Mouse (Mus musculus) cortical plate, adult 2 months (tissue): ENCODE measurements around the gene Dab2ip. TPM values are rescaled to one million over a fixed set of nuclear protein-coding genes. Genes with fewer than 3 reads are reported as not detected.
A peak's percentile ranks its signal among the peaks of the same experiment; 100 is the strongest.

ENCODE experiments used
- H3K27ac ChIP-seq: fragments of 200-500 bp; 2 replicates; pipeline ENCODE4 v1.5.1; 2012; ENCODE audit warnings: low read length, control low read depth, inconsistent platforms; ENCODE audit not compliant: insufficient read depth
- H3K4me1 ChIP-seq: fragments of 200-500 bp; 2 replicates; pipeline ENCODE4 v1.6.1; 2011; ENCODE audit warnings: low read length; ENCODE audit not compliant: control insufficient read depth, insufficient read depth
- H3K4me3 ChIP-seq: fragments of 200-500 bp; 2 replicates; pipeline ENCODE4 v1.5.1; 2011; ENCODE audit warnings: mild to moderate bottlenecking, low read length, control low read depth; ENCODE audit not compliant: insufficient read depth
- CTCF ChIP-seq: fragments of 200-500 bp; IDR thresholded peaks from 2 replicates; pipeline ENCODE4 v1.5.1; 2011; ENCODE audit warnings: mild to moderate bottlenecking, control low read depth, low read length; ENCODE audit not compliant: insufficient read depth; ENCODE audit errors: extremely low read depth
- POLR2A ChIP-seq: fragments of 200-500 bp; IDR thresholded peaks from 2 replicates; pipeline ENCODE4 v1.6.1; 2011; ENCODE audit warnings: mild to moderate bottlenecking, low read length, control low read depth; ENCODE audit not compliant: insufficient read depth; ENCODE audit errors: extremely low read depth
- polyA plus RNA-seq: library from polyadenylated mRNA; depleted of rRNA; stranded (reverse); fragments of >200 nt; gene quantifications from 2 replicates; pipeline ENCODE4 v1.2.3, GENCODE M21; 2012

Dab2ip gene
- polyA plus RNA-seq, 1 experiment: 114 TPM

DNA sequence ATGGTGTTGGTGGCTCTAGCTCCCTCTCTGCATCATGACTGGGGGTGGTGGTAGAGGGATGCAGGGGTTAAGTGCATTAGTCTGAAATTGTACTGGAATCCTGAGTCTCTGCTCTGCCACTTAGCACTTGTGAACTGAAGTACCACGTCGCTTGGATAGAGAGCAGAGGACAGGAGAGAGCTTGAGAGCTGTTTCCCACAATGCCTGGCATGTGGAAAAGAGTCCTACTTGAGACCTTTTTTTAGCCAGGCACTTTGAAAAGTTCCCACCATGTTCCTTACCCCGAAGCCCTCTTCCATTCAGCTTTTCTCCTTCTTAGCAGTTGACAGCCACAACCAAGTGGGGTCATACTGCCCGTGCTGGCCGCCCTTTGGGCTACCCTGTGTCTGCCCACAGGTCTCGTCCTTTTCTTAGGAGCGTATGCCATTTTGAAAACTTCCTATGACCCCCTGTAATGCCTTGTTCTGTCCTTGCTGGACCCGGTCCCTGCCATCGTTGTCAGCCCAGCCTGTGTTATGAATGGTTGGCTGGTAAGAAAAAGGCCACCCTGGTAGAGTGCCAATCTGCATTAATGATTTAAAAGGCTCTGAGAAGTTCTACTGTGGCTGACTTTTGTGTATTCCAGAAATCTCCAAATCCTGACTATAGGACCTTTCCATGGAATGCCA is 34.8 kb downstream of the Dab2ip start:
- no peak overlapping the region for H3K27ac ChIP-seq
- TF ChIP-seq POLR2A (no peak), CTCF (no peak)
- no peaks in the 10 kb centered on the region for H3K4me1 ChIP-seq
- H3K4me3 ChIP-seq: no peak overlapping the region

DNA sequence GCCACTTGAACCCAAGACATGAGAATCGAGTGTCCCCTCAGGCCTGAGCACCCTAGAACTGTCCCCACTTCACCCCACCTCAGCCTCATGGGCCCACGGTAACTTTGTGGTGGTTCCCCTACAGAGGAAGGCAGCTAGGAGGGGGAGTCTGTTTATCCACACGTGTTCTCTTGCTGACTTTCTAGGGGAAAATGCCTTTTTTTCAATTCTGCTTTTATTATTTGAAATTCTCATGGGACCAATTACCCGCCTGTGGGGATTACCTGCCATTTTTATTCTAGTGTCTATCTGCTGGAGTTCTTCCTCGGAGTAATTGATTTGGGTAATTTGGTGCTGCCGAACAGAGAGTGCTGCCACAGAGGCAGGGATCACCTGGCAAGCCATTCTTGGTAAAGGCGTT is 35.8 kb downstream of the Dab2ip start:
- Histone ChIP-seq H3K27ac (no peak overlapping the region), H3K4me3 (no peak overlapping the region), H3K4me1 (no peaks in the 10 kb centered on the region)
- TF ChIP-seq POLR2A (no peak), CTCF (no peak)

- Histone ChIP-seq H3K4me3 (no peak overlapping the region), H3K27ac (no peak overlapping the region), H3K4me1 (no peaks in the 10 kb centered on the region)
- TF ChIP-seq CTCF (no peak), POLR2A (no peak)
These were observed 37.0 kb downstream of the Dab2ip start for GRCm38 (mm10) chr2:35595102-35595501.

DNA sequence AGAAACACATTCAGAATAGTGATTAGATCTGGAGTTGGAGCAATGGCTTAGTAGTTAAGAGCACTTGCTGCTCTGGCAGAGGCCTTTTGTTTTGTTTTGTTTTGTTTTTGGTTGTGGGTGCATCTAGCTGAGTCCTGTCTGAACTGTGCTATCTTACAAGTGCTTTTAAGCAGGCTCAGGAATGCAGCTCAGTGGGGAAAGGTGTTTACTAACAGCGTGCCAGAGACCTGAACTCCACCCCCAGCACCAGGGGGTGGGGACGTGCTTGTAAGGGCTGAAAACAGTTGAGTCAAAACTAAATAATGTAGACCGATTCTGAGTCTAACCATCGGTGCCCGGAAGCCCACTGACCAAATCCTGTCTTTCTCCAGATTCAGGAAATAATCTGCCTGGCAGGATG is 37.7 kb downstream of the Dab2ip start:
- TF ChIP-seq CTCF: no peak
- TF ChIP-seq POLR2A: no peak

GRCm38 (mm10) chr2:35596796-35597195 is 38.7 kb downstream of the Dab2ip start:
- no peaks in the 10 kb centered on the region for H3K4me1 ChIP-seq
- no peak overlapping the region for H3K4me3 ChIP-seq
- TF ChIP-seq CTCF (no peak), POLR2A (no peak)
- no peak overlapping the region for H3K27ac ChIP-seq

More for the DNA sequence above, 37.7 kb downstream of the Dab2ip start:
- H3K27ac ChIP-seq: no peak overlapping the region
- no peak overlapping the region for H3K4me3 ChIP-seq
- no peaks in the 10 kb centered on the region for H3K4me1 ChIP-seq

- TF ChIP-seq POLR2A (no peak), CTCF (no peak)
- H3K4me3 ChIP-seq: no peak overlapping the region
- no peaks in the 10 kb centered on the region for H3K4me1 ChIP-seq
- H3K27ac ChIP-seq: no peak overlapping the region
These were observed 40.8 kb downstream of the Dab2ip start for GRCm38 (mm10) chr2:35598819-35599218.

DNA sequence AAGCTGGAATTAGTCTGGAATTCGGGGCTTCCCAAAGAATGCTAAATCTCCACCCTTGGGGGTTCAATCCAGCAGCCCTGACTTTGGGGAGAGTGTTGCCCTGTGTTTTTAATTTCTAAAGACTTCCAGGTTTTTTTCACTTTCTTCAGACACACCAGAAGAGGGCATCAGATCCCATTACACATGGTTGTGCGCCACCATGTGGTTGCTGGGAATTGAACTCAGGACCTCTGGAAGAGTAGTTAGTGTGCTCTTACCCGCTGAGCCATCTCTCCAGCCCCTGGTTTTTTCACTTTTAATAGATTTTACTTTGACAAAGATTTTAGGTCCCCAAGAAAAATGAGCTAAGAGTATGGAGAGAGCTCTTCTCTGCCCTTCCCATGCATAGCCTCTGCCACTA is 43.6 kb downstream of the Dab2ip start:
- no peak for TF ChIP-seq CTCF
- no peak for TF ChIP-seq POLR2A
- Histone ChIP-seq H3K4me3 (no peak overlapping the region), H3K27ac (no peak overlapping the region), H3K4me1 (no peaks in the 10 kb centered on the region)

DNA sequence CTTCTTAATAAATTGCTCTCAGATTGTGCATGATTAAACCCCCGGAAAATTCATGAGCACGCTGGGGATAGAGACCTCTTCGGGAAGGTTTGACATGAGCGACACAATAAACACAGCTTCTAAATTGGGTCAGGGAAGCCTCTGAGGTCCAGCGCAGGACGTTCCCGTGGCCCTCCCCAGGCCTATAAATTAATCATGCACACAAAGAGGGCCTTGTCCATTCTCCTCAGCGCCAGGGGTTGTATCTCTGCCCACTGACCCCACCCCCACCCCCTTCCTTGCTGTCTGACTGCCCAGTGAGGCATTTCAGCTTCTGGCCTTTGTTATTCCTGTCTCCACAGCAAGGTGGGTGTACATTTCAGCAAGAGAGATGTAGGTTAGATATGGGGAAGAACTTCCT is 49.4 kb downstream of the Dab2ip start:
- Histone ChIP-seq H3K27ac (no peak overlapping the region), H3K4me1 (peaks cover 19% of the 10 kb centered on the region), H3K4me3 (no peak overlapping the region)
- no peak for TF ChIP-seq POLR2A
- no peak for TF ChIP-seq CTCF

DNA sequence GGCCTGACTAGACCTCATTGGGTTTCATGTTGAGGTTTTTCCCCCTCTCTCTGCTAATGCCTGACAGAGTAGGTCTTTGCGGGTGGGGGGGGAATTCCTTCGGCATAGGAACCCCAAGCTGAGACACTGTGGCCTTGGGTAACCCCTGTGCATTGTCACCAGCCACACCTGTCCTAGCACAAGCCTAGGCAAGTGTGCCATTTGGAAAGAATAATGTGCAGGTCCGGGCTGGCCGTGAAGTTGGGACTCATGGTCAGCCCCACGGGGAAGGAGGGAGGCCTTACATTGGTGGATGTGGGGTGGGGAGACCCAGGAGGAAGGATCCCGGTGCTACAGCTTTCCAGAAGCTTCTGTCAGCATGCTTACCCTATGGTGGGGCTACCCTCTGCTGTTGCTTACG is 50.8 kb downstream of the Dab2ip start:
- TF ChIP-seq POLR2A: no peak
- TF ChIP-seq CTCF: no peak
- Histone ChIP-seq H3K4me1 (peaks cover 19% of the 10 kb centered on the region), H3K4me3 (no peak overlapping the region), H3K27ac (no peak overlapping the region)

DNA sequence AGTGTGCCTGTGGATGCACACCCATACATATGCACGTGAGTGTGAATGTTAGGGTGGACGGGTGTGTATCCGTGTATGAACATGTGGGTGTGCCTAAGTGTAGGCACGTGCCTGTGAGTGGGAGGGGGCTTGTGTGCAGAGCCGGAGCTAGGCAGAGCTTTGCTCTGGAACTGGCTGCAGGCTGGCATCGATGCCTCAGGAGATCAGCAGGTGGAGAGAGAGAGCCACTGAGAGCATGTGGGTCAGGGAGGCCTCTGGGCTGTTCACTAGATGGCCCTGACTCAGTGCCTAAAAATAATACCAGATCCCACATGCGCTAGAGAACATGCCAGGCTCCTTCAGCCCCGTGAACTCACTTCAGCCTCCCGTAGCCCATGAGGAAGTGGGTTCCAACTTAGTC is 51.3 kb downstream of the Dab2ip start:
- H3K4me3 ChIP-seq: no peak overlapping the region
- no peak overlapping the region for H3K27ac ChIP-seq
- TF ChIP-seq CTCF (0 out of 2 replicates have a peak, but pooled peaks have one; percentile 32), POLR2A (no peak)
- H3K4me1 ChIP-seq: peaks cover 19% of the 10 kb centered on the region
